Mouse (Mus musculus): ENCODE measurements around the gene Ubp1. TPM values are rescaled to one million over a fixed set of nuclear protein-coding genes. Genes with fewer than 3 reads are reported as not detected.

Gene Ubp1
- total and polyA plus RNA-seq, 3 experiments: 42.0 to 73.4 (median 51.1) TPM

DNA sequence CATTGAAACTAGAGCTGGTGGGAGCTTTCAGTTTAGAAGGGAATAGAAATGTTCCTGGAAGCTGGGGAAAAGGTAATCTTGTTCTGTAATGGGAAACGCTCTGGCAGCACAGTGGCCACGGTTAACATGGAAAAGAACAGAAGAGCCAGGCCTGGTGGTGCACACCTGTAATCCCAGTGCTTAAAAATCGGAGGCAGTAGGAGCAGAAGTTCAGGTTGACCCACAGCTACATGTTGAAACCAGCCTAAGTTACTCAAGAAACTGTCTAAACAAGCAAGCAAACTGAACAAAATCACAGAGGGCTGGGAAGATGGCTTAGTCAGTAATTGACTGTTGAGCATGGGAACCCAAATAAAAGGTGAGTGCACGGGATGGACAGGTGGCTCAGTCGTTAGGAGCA is 5.9 kb upstream of the Ubp1 start:
- no peak overlapping the region for H3K9ac ChIP-seq (ENCODE audit: insufficient read depth, low read depth)
- H3K36me3 ChIP-seq (replicated peaks in 1 of 2; ENCODE audit: control insufficient read depth in 1 of 2, insufficient read depth in 1 of 2, low read length in 1 of 2): peaks cover 3 to 34% of the 10 kb centered on the region in 2 experiments
- no peaks in the 10 kb centered on the region for H3K27me3 ChIP-seq (replicated peaks)
- dilution Hi-C loops (cut with MboI; ENCODE audit: extremely low pct_ligation_motif_present, extremely low pct_unique_long_range_greater_than_20kb, low sequenced_read_pairs): no loop called here
- in situ Hi-C loops (cut with MboI; ENCODE audit: low pct_ligation_motif_present, low pct_unique_long_range_greater_than_20kb, low sequenced_read_pairs): loop anchor here (10.0 kb wide), 1 partner anchor 180 kb away; the partner anchor contains the start of gene Clasp2
- H3K9me3 ChIP-seq (replicated peaks; ENCODE audit: low read length): no peaks in the 10 kb centered on the region
- H3K4me1 ChIP-seq (ENCODE audit: control insufficient read depth in 1 of 2, insufficient read depth in 2 of 2): peaks cover 4 to 17% of the 10 kb centered on the region in 2 experiments; a peak in 2 of 4 replicates
- H3K27ac ChIP-seq (ENCODE audit: insufficient read depth, low read depth): no peak overlapping the region
- no peak for DNase-seq (ENCODE audit: extremely low read depth)
- no peaks in the 10 kb centered on the region for H3K79me2 ChIP-seq (replicated peaks; ENCODE audit: control insufficient read depth, extremely low read depth, insufficient read depth, poor library complexity, severe bottlenecking)
- TF ChIP-seq HCFC1 (IDR thresholded peaks at IDR 0.05; ENCODE audit: low read depth, low read length) (no peak), USF1 (IDR thresholded peaks at IDR 0.05; ENCODE audit: low read depth, low read length) (no peak), RCOR1 (conservative IDR thresholded peaks at IDR 0.05; ENCODE audit: low read depth, low read length) (no peak), MAZ (IDR thresholded peaks at IDR 0.05; ENCODE audit: low read depth, low read length) (no peak), ZMIZ1 (IDR thresholded peaks at IDR 0.05; ENCODE audit: low read depth, low read length) (no peak), UBTF (IDR thresholded peaks at IDR 0.05; ENCODE audit: low read depth, low read length) (no peak), CTCF (conservative IDR thresholded peaks at IDR 0.05 in 1 of 2, IDR thresholded peaks at IDR 0.05 in 1 of 2; ENCODE audit: low read depth in 2 of 2, low read length in 2 of 2) (no peak), RAD21 (IDR thresholded peaks at IDR 0.05; ENCODE audit: low read depth, low read length) (no peak), ELF1 (IDR thresholded peaks at IDR 0.05; ENCODE audit: low read depth, low read length) (no peak), BHLHE40 (IDR thresholded peaks at IDR 0.05; ENCODE audit: low read depth, low read length) (no peak), NELFE (IDR thresholded peaks at IDR 0.05; ENCODE audit: low read depth, low read length) (no peak), ZNF384 (IDR thresholded peaks at IDR 0.05; ENCODE audit: low read depth, low read length) (no peak), CHD2 (IDR thresholded peaks at IDR 0.05; ENCODE audit: low read length) (no peak), PAX5 (IDR thresholded peaks at IDR 0.05; ENCODE audit: low read length) (no peak), JUND (conservative IDR thresholded peaks at IDR 0.05; ENCODE audit: low read depth, low read length) (no peak), ZC3H11A (IDR thresholded peaks at IDR 0.05; ENCODE audit: low read depth, low read length) (no peak), KAT2A (IDR thresholded peaks at IDR 0.05; ENCODE audit: insufficient replicate concordance, low read length) (no peak), TCF12 (IDR thresholded peaks at IDR 0.05; ENCODE audit: low read depth, low read length) (no peak), SIN3A (IDR thresholded peaks at IDR 0.05; ENCODE audit: low read length) (no peak), MXI1 (IDR thresholded peaks at IDR 0.05; ENCODE audit: low read depth, low read length) (no peak)
- no peak overlapping the region for H3K4me3 ChIP-seq (replicated peaks in 1 of 3; ENCODE audit: low read depth in 2 of 3, low read length in 2 of 3, poor library complexity in 1 of 3)
- no peak overlapping the region for H3K4me2 ChIP-seq (ENCODE audit: insufficient read depth, low read depth, poor library complexity, severe bottlenecking)

- H3K36me3 ChIP-seq (replicated peaks in 1 of 2; ENCODE audit: control insufficient read depth in 1 of 2, insufficient read depth in 1 of 2, low read length in 1 of 2): peaks cover 3 to 10% of the 10 kb centered on the region in 2 experiments
- H3K27ac ChIP-seq (ENCODE audit: insufficient read depth, low read depth): peak overlapping the region; percentile 73
- in situ Hi-C loops (cut with MboI; ENCODE audit: low pct_ligation_motif_present, low pct_unique_long_range_greater_than_20kb, low sequenced_read_pairs): loop anchor here (10.0 kb wide), 1 partner anchor 184 kb away; the partner anchor contains the start of gene Clasp2
- no peaks in the 10 kb centered on the region for H3K27me3 ChIP-seq (replicated peaks)
- dilution Hi-C loops (cut with MboI; ENCODE audit: extremely low pct_ligation_motif_present, extremely low pct_unique_long_range_greater_than_20kb, low sequenced_read_pairs): no loop called here
- peak; percentile 82 for DNase-seq (ENCODE audit: extremely low read depth)
- peak overlapping the region in 2 of 3 experiments; percentile 28 for H3K4me3 ChIP-seq (replicated peaks in 1 of 3; ENCODE audit: low read depth in 2 of 3, low read length in 2 of 3, poor library complexity in 1 of 3)
- H3K9me3 ChIP-seq (replicated peaks; ENCODE audit: low read length): no peaks in the 10 kb centered on the region
- peaks cover 23% of the 10 kb centered on the region for H3K79me2 ChIP-seq (replicated peaks; ENCODE audit: control insufficient read depth, extremely low read depth, insufficient read depth, poor library complexity, severe bottlenecking)
- H3K9ac ChIP-seq (ENCODE audit: insufficient read depth, low read depth): peak overlapping the region; percentile 50; the same call in 1 of the 2 replicates
- H3K4me2 ChIP-seq (ENCODE audit: insufficient read depth, low read depth, poor library complexity, severe bottlenecking): peak overlapping the region; percentile 88; the same call in 1 of the 2 replicates
- peaks cover 4 to 32% of the 10 kb centered on the region in 2 experiments; a peak in 2 of 4 replicates for H3K4me1 ChIP-seq (ENCODE audit: control insufficient read depth in 1 of 2, insufficient read depth in 2 of 2)
- TF ChIP-seq GABPA (IDR thresholded peaks at IDR 0.05; ENCODE audit: insufficient replicate concordance, low read depth, low read length) (no peak), E2F4 (IDR thresholded peaks at IDR 0.05; ENCODE audit: insufficient replicate concordance, low read depth, low read length) (no peak), SIN3A (IDR thresholded peaks at IDR 0.05; ENCODE audit: low read length) (0 out of 2 replicates have a peak, but pooled peaks have one; percentile 30), TCF12 (IDR thresholded peaks at IDR 0.05; ENCODE audit: low read depth, low read length) (peak; percentile 28; the same call in 1 of the 2 replicates), ELF1 (IDR thresholded peaks at IDR 0.05; ENCODE audit: low read depth, low read length) (no peak; the same call in 1 of the 2 replicates), MAX (IDR thresholded peaks at IDR 0.05; ENCODE audit: low read length) (no peak; the same call in 1 of the 2 replicates), RCOR1 (conservative IDR thresholded peaks at IDR 0.05; ENCODE audit: low read depth, low read length) (no peak), NRF1 (IDR thresholded peaks at IDR 0.05; ENCODE audit: low read depth, low read length) (no peak), CHD2 (IDR thresholded peaks at IDR 0.05; ENCODE audit: low read length) (no peak), JUN (IDR thresholded peaks at IDR 0.05; ENCODE audit: insufficient read depth, low read depth, low read length) (no peak), KAT2A (IDR thresholded peaks at IDR 0.05; ENCODE audit: insufficient replicate concordance, low read length) (no peak), POLR2AphosphoS2 (IDR thresholded peaks at IDR 0.05; ENCODE audit: low read depth, low read length) (no peak), ZNF384 (IDR thresholded peaks at IDR 0.05; ENCODE audit: low read depth, low read length) (no peak), EP300 (IDR thresholded peaks at IDR 0.05; ENCODE audit: low read length) (peak; percentile 64), ETS1 (conservative IDR thresholded peaks at IDR 0.05; ENCODE audit: low read depth, low read length) (0 out of 2 replicates have a peak, but pooled peaks have one; percentile 26), HCFC1 (IDR thresholded peaks at IDR 0.05; ENCODE audit: low read depth, low read length) (no peak), MAFK (IDR thresholded peaks at IDR 0.05; ENCODE audit: insufficient replicate concordance, low read length) (no peak), USF1 (IDR thresholded peaks at IDR 0.05; ENCODE audit: low read depth, low read length) (no peak), MYC (IDR thresholded peaks at IDR 0.05; ENCODE audit: low read depth, low read length) (peak; percentile 75; the same call in 1 of the 2 replicates), MXI1 (IDR thresholded peaks at IDR 0.05; ENCODE audit: low read depth, low read length) (no peak)
These were observed 2.1 kb upstream of the Ubp1 start for GRCm38 (mm10) chr9:113928591-113928990.

All from CH12.LX (cell line).